Mouse (Mus musculus): ENCODE results near the gene Rdh13.

DNA sequence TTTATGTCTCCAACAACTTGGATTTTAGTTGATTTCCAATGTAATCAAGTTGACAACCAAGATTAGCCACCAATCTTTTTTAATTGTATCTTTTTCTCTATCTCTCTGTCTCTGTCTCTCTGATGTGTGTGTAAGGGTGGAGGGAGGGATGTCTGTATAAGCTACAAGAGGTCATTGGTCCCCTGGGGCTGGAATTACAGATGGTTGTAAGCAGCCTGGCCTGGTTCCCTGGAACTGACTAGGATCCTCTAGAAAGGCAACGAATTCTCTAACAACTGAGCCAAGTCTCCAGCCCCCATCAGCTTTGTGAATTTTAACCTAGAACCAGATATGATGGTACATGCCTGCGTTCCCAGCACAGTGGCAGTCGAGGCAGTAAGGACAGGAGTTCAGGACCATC is 22.4 kb upstream of the Rdh13 start:
- TF ChIP-seq CTCF (IDR thresholded peaks at IDR 0.05) (no peak), POLR2A (IDR thresholded peaks at IDR 0.05; ENCODE audit: insufficient read depth, low read depth, low read length) (no peak)
